Mouse (Mus musculus) urinary bladder, postnatal 25 days (tissue): Measurements from ENCODE around the gene Dtx4.

Experiments used
- DNase-seq: peaks from one replicate; pipeline ENCODE4 v3.0.0; 2022; ENCODE audit warnings: low spot score

Gene Dtx4

GRCm38 (mm10) chr19:12493453-12494186 lies 7.6 kb downstream of the Dtx4 start:
- DNase-seq, result no peak

- no peak for DNase-seq
Measured at GRCm38 (mm10) chr19:12491636-12492035, 9.6 kb downstream of the Dtx4 start.

- DNase-seq, result no peak
Measured at GRCm38 (mm10) chr19:12489675-12490570, 11.3 kb downstream of the Dtx4 start.

GRCm38 (mm10) chr19:12488969-12489674 lies 12.1 kb downstream of the Dtx4 start:
- no peak for DNase-seq

- peak; percentile 53 for DNase-seq
Measured at GRCm38 (mm10) chr19:12488205-12488966, 12.9 kb downstream of the Dtx4 start.

- DNase-seq, result no peak
Measured at GRCm38 (mm10) chr19:12487511-12488204, 13.6 kb downstream of the Dtx4 start.

GRCm38 (mm10) chr19:12486875-12487274 lies 14.4 kb downstream of the Dtx4 start:
- DNase-seq, result peak; percentile 66

GRCm38 (mm10) chr19:12485631-12486030 lies 15.6 kb downstream of the Dtx4 start:
- no peak for DNase-seq

GRCm38 (mm10) chr19:12485223-12485622 lies 16.0 kb downstream of the Dtx4 start:
- no peak for DNase-seq

GRCm38 (mm10) chr19:12484210-12484609 lies 17.0 kb downstream of the Dtx4 start:
- no peak for DNase-seq

- no peak for DNase-seq
Measured at GRCm38 (mm10) chr19:12483782-12484181, 17.5 kb downstream of the Dtx4 start.

- no peak for DNase-seq
Measured at GRCm38 (mm10) chr19:12478369-12478768, 22.9 kb downstream of the Dtx4 start.

- DNase-seq, result no peak
Measured at GRCm38 (mm10) chr19:12476721-12477270, 24.5 kb downstream of the Dtx4 start.

GRCm38 (mm10) chr19:12475380-12476250 lies 25.6 kb downstream of the Dtx4 start:
- DNase-seq, result peak; percentile 89

GRCm38 (mm10) chr19:12473951-12474350 lies 27.3 kb downstream of the Dtx4 start:
- DNase-seq, result no peak

- no peak for DNase-seq
Measured at GRCm38 (mm10) chr19:12473201-12473641, 28.0 kb downstream of the Dtx4 start.

- DNase-seq, result no peak
Measured at GRCm38 (mm10) chr19:12472381-12472976, 28.8 kb downstream of the Dtx4 start.

GRCm38 (mm10) chr19:12471866-12472265 lies 29.4 kb downstream of the Dtx4 start:
- no peak for DNase-seq

- DNase-seq, result no peak
Measured at GRCm38 (mm10) chr19:12467436-12467835, 33.8 kb downstream of the Dtx4 start.
